Comparison of ENCODE assay signal across 25 mouse cellular contexts in the genomic region with DNA sequence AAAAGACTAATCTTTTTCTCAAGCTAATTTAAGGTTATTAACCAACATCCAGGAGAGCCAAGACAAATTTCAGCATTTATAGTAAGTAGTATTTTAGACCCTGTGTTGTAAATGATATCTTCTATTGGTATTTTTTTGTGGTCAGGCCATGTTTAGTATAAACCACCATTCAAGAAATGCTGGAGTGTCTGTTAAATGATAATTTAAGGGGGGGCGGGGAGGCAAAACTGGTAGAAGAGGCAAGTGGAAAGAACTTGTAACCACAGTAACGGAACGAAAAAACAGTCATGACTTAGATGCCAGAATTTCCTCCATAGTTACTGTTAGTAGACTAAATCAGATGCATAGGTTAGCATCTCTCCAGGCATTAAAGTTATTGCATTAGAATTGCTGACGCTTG.
"Had no signal": no experiment of that assay in that cellular context is flagged by ENCODE, and none has a peak within 500 bp of the region (broad histone marks: within the 10 kb centered on the region; RNA-seq: fewer than 3 reads in every experiment).

No protein-coding gene starts in this region.

- H3K9ac ChIP-seq: heart, embryonic 12.5 days; hindbrain, embryonic 12.5 days; hindbrain, embryonic 14.5 days; intestine, embryonic 15.5 days; limb, embryonic 12.5 days; liver, embryonic 13.5 days; liver, embryonic 15.5 days had no signal

- H3K27ac ChIP-seq: gastrocnemius, adult 2 months; heart, embryonic 10.5 days; hindbrain, embryonic 10.5 days; hindbrain, embryonic 12.5 days; hindbrain, embryonic 14.5 days; intestine, embryonic 15.5 days; layer of hippocampus, adult 2 months; limb, embryonic 10.5 days; limb, embryonic 12.5 days; liver, embryonic 13.5 days; liver, embryonic 15.5 days had no signal

- DNase-seq: gastrocnemius, adult 2 months; gastrocnemius, postnatal 10 days; gastrocnemius, postnatal 25 days; heart, adult 18-20 months; heart, postnatal 10 days; heart, postnatal 4 days; kidney, adult 18-20 months; kidney, adult 8-10 months; kidney, postnatal 10 days; kidney, postnatal 25 days; liver; liver, embryonic 13.5 days had no signal

- H3K27me3 ChIP-seq: heart, embryonic 12.5 days; hindbrain, embryonic 12.5 days; intestine, embryonic 15.5 days; limb, embryonic 12.5 days; liver, embryonic 13.5 days; liver, embryonic 15.5 days had no signal

- H3K4me1 ChIP-seq: heart, embryonic 10.5 days; hindbrain, embryonic 10.5 days; hindbrain, embryonic 12.5 days; intestine, embryonic 15.5 days; limb, embryonic 12.5 days; liver, embryonic 13.5 days; liver, embryonic 15.5 days had no signal

- H3K9me3 ChIP-seq: heart, embryonic 10.5 days; heart, embryonic 12.5 days; hindbrain, embryonic 10.5 days; hindbrain, embryonic 12.5 days; intestine, embryonic 15.5 days; limb, embryonic 10.5 days; limb, embryonic 12.5 days; liver, embryonic 13.5 days; liver, embryonic 15.5 days had no signal

- H3K4me3 ChIP-seq: gastrocnemius, adult 2 months; heart, embryonic 10.5 days; heart, embryonic 12.5 days; hindbrain, embryonic 10.5 days; hindbrain, embryonic 12.5 days; intestine, embryonic 15.5 days; layer of hippocampus, adult 2 months; limb, embryonic 10.5 days; limb, embryonic 12.5 days; liver, embryonic 13.5 days; liver, embryonic 15.5 days had no signal

- H3K36me3 ChIP-seq: heart, embryonic 10.5 days; heart, embryonic 12.5 days; hindbrain, embryonic 10.5 days; hindbrain, embryonic 12.5 days; intestine, embryonic 15.5 days; limb, embryonic 10.5 days; limb, embryonic 12.5 days; liver, embryonic 13.5 days; liver, embryonic 15.5 days had no signal

- ATAC-seq: hindbrain, embryonic 16.5 days; inflammation-experienced regulatory T-cells, adult 6 months; intestine, embryonic 15.5 days; intestine, postnatal 0 days had no signal
